Mouse (Mus musculus): Measurements from ENCODE around the gene Gm13279. TPM values are rescaled to one million over a fixed set of nuclear protein-coding genes. Genes with fewer than 3 reads are reported as not detected.
A peak's percentile ranks its signal among the peaks of the same experiment; 100 is the strongest.
"Not testable (repeated sequence)": the region's sequence is repeated elsewhere in the genome, so short reads cannot be mapped to it uniquely, and the experiment has no call there.

Gene Gm13279
- total and polyA plus RNA-seq, 3 experiments: not detected

DNA sequence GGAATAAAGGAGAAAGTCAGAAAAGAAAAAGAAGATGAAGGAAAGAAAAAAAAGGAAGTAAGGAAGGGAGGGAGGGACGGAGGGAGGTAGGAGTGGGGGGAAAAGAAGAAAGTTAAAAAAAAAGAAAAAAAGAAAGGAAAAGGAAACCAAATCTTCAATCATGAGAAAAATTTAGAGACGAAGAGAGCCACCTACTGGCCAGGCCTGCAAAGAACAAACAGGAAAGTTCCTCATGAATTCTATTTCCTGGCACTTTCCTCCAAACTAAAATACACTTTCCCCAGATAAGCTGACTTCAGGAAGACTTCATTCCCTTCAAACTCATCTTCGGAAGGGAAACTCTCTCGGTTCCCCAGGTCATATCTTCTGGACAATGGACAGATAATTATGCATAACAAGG lies 33.3 kb downstream of the Gm13279 start (continued):
- TF ChIP-seq CHD2 (IDR thresholded peaks at IDR 0.05; ENCODE audit: low read length) (no peak), JUND (IDR thresholded peaks at IDR 0.05; ENCODE audit: low read depth, low read length) (peak; percentile 50; the same call in 1 of the 2 replicates), CTCF (IDR thresholded peaks at IDR 0.05 in 2 of 3, conservative IDR thresholded peaks at IDR 0.05 in 1 of 3; ENCODE audit: control insufficient read depth in 1 of 3, insufficient read depth in 1 of 3, low read depth in 2 of 3, low read length in 3 of 3, poor library complexity in 1 of 3, severe bottlenecking in 1 of 3) (peak in 2 of 3 experiments; percentile 57 to 76; a peak in 4 of 6 replicates), NELFE (IDR thresholded peaks at IDR 0.05; ENCODE audit: low read depth, low read length) (no peak), E2F4 (IDR thresholded peaks at IDR 0.05; ENCODE audit: borderline replicate concordance, low read depth, low read length) (no peak), KAT2A (conservative IDR thresholded peaks at IDR 0.05; ENCODE audit: low read depth, low read length) (no peak)

DNA sequence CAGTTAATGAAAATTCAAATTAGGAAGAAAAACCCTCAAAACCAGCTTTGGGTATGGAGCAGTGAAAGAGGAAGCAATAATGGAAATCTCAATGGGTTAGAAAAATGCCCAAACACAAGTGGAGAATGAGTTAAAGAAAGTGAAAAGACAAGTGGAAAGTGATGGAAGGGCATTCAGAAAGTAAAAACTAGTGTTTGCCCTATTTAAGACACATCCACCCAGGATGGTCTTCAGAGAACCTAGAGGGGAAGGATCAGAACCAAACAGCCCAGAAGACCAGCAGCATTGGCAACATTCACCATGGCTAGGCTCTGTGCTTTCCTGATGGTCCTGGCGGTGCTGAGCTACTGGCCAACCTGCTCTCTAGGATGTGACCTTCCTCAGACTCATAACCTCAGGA lies 38.0 kb downstream of the Gm13279 start, which contains the start of gene Ifna5:
Gene Ifna5 (plus strand): TSS at position 301 of the 400 bp plus-strand sequence.
- H3K79me2 ChIP-seq (ENCODE audit: control insufficient read depth, insufficient read depth, low read length, poor library complexity); H3K4me3 ChIP-seq (ENCODE audit: control insufficient read depth in 1 of 2, insufficient read depth in 1 of 2, low read depth in 2 of 2, low read length in 2 of 2); H3K4me1 ChIP-seq (ENCODE audit: control insufficient read depth in 1 of 2, insufficient read depth in 2 of 2, low read length in 2 of 2); H3K9ac ChIP-seq (ENCODE audit: control insufficient read depth, low read depth, low read length, poor library complexity, severe bottlenecking); DNase-seq (ENCODE audit: low read depth, low spot score); H3K9me3 ChIP-seq (replicated peaks; ENCODE audit: insufficient read depth, low read length); H3K36me3 ChIP-seq (ENCODE audit: control insufficient read depth in 1 of 2, insufficient read depth in 2 of 2, low read length in 2 of 2); H3K27ac ChIP-seq (ENCODE audit: control insufficient read depth, low read depth, low read length): not testable (repeated sequence)
- H3K27me3 ChIP-seq (ENCODE audit: control insufficient read depth in 1 of 2, insufficient read depth in 2 of 2, low read length in 2 of 2): peaks cover 11 to 18% of the 10 kb centered on the region in 2 experiments

DNA sequence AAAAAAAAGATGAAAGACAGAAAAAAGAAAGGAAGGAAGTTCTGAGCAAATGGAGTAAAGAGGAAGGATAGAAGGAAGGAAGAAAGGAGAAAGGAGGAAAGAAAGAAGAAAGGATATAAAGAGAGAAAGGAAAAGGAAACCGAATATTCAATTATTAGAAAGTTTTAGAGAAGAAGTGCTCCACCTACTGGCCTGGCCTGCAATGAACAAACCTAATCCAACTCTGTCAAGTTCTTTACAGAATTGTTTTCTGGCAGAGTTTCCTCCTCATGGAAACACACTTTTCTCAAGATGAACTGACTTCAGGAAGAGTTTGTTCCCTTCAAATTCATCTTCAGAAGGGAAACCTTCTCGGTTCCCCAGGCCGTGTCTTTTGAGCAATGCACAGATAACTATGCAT lies 41.6 kb downstream of the Gm13279 start:
- Histone ChIP-seq H3K9ac (ENCODE audit: control insufficient read depth, low read depth, low read length, poor library complexity, severe bottlenecking) (no peak overlapping the region), H3K27ac (ENCODE audit: control insufficient read depth, low read depth, low read length) (no peak overlapping the region), H3K36me3 (ENCODE audit: control insufficient read depth in 1 of 2, insufficient read depth in 2 of 2, low read length in 2 of 2) (no peaks in the 10 kb centered on the region), H3K79me2 (ENCODE audit: control insufficient read depth, insufficient read depth, low read length, poor library complexity) (no peaks in the 10 kb centered on the region), H3K4me3 (ENCODE audit: control insufficient read depth in 1 of 2, insufficient read depth in 1 of 2, low read depth in 2 of 2, low read length in 2 of 2) (no peak overlapping the region), H3K9me3 (replicated peaks; ENCODE audit: insufficient read depth, low read length) (no peaks in the 10 kb centered on the region), H3K27me3 (ENCODE audit: control insufficient read depth in 1 of 2, insufficient read depth in 2 of 2, low read length in 2 of 2) (peaks cover 14 to 17% of the 10 kb centered on the region in 2 experiments), H3K4me1 (ENCODE audit: control insufficient read depth in 1 of 2, insufficient read depth in 2 of 2, low read length in 2 of 2) (no peaks in the 10 kb centered on the region; a peak in 1 of 4 replicates)
- TF ChIP-seq RCOR1 (IDR thresholded peaks at IDR 0.05; ENCODE audit: low read depth, low read length) (no peak), ETS1 (IDR thresholded peaks at IDR 0.05; ENCODE audit: low read depth, low read length) (no peak), SMC3 (IDR thresholded peaks at IDR 0.05; ENCODE audit: low read depth, low read length) (0 out of 2 replicates have a peak, but pooled peaks have one; percentile 12), CTCF (IDR thresholded peaks at IDR 0.05 in 2 of 3, conservative IDR thresholded peaks at IDR 0.05 in 1 of 3; ENCODE audit: control insufficient read depth in 1 of 3, insufficient read depth in 1 of 3, low read depth in 2 of 3, low read length in 3 of 3, poor library complexity in 1 of 3, severe bottlenecking in 1 of 3) (peak in 2 of 3 experiments; percentile 65 to 69; a peak in 4 of 6 replicates), USF2 (IDR thresholded peaks at IDR 0.05; ENCODE audit: borderline replicate concordance in 1 of 2, insufficient read depth in 1 of 2, low read depth in 1 of 2, low read length in 2 of 2) (no peak), TBP (IDR thresholded peaks at IDR 0.05; ENCODE audit: low read depth, low read length) (no peak), JUND (IDR thresholded peaks at IDR 0.05; ENCODE audit: low read depth, low read length) (no peak)
- peak; percentile 46 for DNase-seq (ENCODE audit: low read depth, low spot score)

- H3K9ac ChIP-seq (ENCODE audit: control insufficient read depth, low read depth, low read length, poor library complexity, severe bottlenecking): no peak overlapping the region
- H3K4me1 ChIP-seq (ENCODE audit: control insufficient read depth in 1 of 2, insufficient read depth in 2 of 2, low read length in 2 of 2): no peaks in the 10 kb centered on the region; a peak in 1 of 4 replicates
- TF ChIP-seq CTCF (IDR thresholded peaks at IDR 0.05 in 2 of 3, conservative IDR thresholded peaks at IDR 0.05 in 1 of 3; ENCODE audit: control insufficient read depth in 1 of 3, insufficient read depth in 1 of 3, low read depth in 2 of 3, low read length in 3 of 3, poor library complexity in 1 of 3, severe bottlenecking in 1 of 3): no peak
- no peak for TF ChIP-seq MXI1 (IDR thresholded peaks at IDR 0.05; ENCODE audit: low read depth, low read length)
- TF ChIP-seq ZC3H11A (IDR thresholded peaks at IDR 0.05; ENCODE audit: low read depth, low read length): no peak
- no peak for TF ChIP-seq MAFK (IDR thresholded peaks at IDR 0.05; ENCODE audit: borderline replicate concordance, low read depth, low read length)
- no peak for TF ChIP-seq EP300 (IDR thresholded peaks at IDR 0.05; ENCODE audit: low read depth in 1 of 2, low read length in 2 of 2)
- TF ChIP-seq ZNF384 (IDR thresholded peaks at IDR 0.05; ENCODE audit: low read depth, low read length): no peak
- H3K27ac ChIP-seq (ENCODE audit: control insufficient read depth, low read depth, low read length): no peak overlapping the region
- H3K36me3 ChIP-seq (ENCODE audit: control insufficient read depth in 1 of 2, insufficient read depth in 2 of 2, low read length in 2 of 2): no peaks in the 10 kb centered on the region
- H3K27me3 ChIP-seq (ENCODE audit: control insufficient read depth in 1 of 2, insufficient read depth in 2 of 2, low read length in 2 of 2): peaks cover 14 to 18% of the 10 kb centered on the region in 2 experiments
- no peaks in the 10 kb centered on the region for H3K79me2 ChIP-seq (ENCODE audit: control insufficient read depth, insufficient read depth, low read length, poor library complexity)
- H3K4me3 ChIP-seq (ENCODE audit: control insufficient read depth in 1 of 2, insufficient read depth in 1 of 2, low read depth in 2 of 2, low read length in 2 of 2): no peak overlapping the region
- DNase-seq (ENCODE audit: low read depth, low spot score): peak; percentile 32
- H3K9me3 ChIP-seq (replicated peaks; ENCODE audit: insufficient read depth, low read length): no peaks in the 10 kb centered on the region
Observed at GRCm38 (mm10) chr4:88840058-88840457, 42.9 kb downstream of the Gm13279 start.
